Mouse (Mus musculus) midbrain, postnatal 0 days (tissue): ENCODE data around the gene Hnrnpll. TPM values are rescaled to one million over a fixed set of nuclear protein-coding genes. Genes with fewer than 3 reads are reported as not detected.

ENCODE experiments used
- ATAC-seq: fragments of 200-750 bp; cut with Nextera tagmentation; 2 replicates; pipeline ENCODE4 v1.8.0; 2017; ENCODE audit warnings: moderate number of reproducible peaks, mild to moderate bottlenecking, moderate TSS enrichment, moderate library complexity; ENCODE audit not compliant: low FRiP score
- DNase-seq: peaks from one replicate; pipeline ENCODE4 v3.0.0-alpha.2; 2015; ENCODE audit warnings: low spot score
- H3K27ac ChIP-seq: fragments of 300-500 bp; sonication (generic); 2 replicates; pipeline ENCODE4 v1.5.1; 2014; ENCODE audit warnings: low read depth, mild to moderate bottlenecking, low read length, mixed read lengths
- H3K27me3 ChIP-seq: fragments of 300-500 bp; sonication (generic); 2 replicates; pipeline ENCODE4 v1.6.1; 2014; ENCODE audit warnings: low read length, control low read depth, mixed read lengths; ENCODE audit not compliant: insufficient read depth
- H3K36me3 ChIP-seq: fragments of 300-500 bp; sonication (generic); 2 replicates; pipeline ENCODE4 v1.6.1; 2014; ENCODE audit warnings: low read length, control low read depth, mixed read lengths; ENCODE audit not compliant: insufficient read depth
- H3K4me1 ChIP-seq: fragments of 300-500 bp; sonication (generic); 2 replicates; pipeline ENCODE4 v1.6.1; 2014; ENCODE audit warnings: mild to moderate bottlenecking, control low read depth, antibody characterized with exemption, low read length, mixed read lengths; ENCODE audit not compliant: insufficient read depth
- H3K4me2 ChIP-seq: fragments of 300-500 bp; sonication (generic); 2 replicates; pipeline ENCODE4 v1.6.1; 2014; ENCODE audit warnings: low read depth, mild to moderate bottlenecking, low read length, mixed read lengths; ENCODE audit not compliant: poor library complexity, severe bottlenecking
- H3K4me3 ChIP-seq: fragments of 300-500 bp; sonication (generic); 2 replicates; pipeline ENCODE4 v1.5.1; 2014; ENCODE audit warnings: low read depth, mild to moderate bottlenecking, low read length, moderate library complexity
- H3K9ac ChIP-seq: fragments of 300-500 bp; sonication (generic); replicated peaks from 2 replicates; pipeline ENCODE4 v1.6.1; 2014; ENCODE audit warnings: mild to moderate bottlenecking, low read length, moderate library complexity, mixed read lengths; ENCODE audit not compliant: poor library complexity, severe bottlenecking
- H3K9me3 ChIP-seq: fragments of 300-500 bp; sonication (generic); 2 replicates; pipeline ENCODE4 v1.6.1; 2016; ENCODE audit warnings: low read length, control low read depth
- CTCF ChIP-seq: IDR thresholded peaks from 2 replicates; pipeline ENCODE4 v1.5.1; 2016; ENCODE audit warnings: antibody characterized with exemption, mild to moderate bottlenecking
- WGBS: fragments of 180-500 bp; shearing (Covaris S2); extraction: QIAGEN DNeasy Blood & Tissue Kit; methylation state at CpG from one replicate; pipeline ENCODE4 v1.1.7; 2014; 5-methylcytosine and 5-hydroxymethylcytosine counted together
- polyA plus RNA-seq: library from polyadenylated mRNA; unstranded; fragments of >200 nt; fragmentation: Nextera tagmentation; extraction: Ambion mirVana; gene quantifications from 2 replicates; pipeline ENCODE4 v1.2.1, GENCODE M21; 2015
- total RNA-seq: library from RNA; depleted of rRNA; stranded (reverse); fragments of >200 nt; gene quantifications from 2 replicates; pipeline ENCODE4 v1.2.3, GENCODE M21; 2014

Hnrnpll gene
- total and polyA plus RNA-seq, 2 experiments from 2014 or later: 38.5 to 56.1 TPM

DNA sequence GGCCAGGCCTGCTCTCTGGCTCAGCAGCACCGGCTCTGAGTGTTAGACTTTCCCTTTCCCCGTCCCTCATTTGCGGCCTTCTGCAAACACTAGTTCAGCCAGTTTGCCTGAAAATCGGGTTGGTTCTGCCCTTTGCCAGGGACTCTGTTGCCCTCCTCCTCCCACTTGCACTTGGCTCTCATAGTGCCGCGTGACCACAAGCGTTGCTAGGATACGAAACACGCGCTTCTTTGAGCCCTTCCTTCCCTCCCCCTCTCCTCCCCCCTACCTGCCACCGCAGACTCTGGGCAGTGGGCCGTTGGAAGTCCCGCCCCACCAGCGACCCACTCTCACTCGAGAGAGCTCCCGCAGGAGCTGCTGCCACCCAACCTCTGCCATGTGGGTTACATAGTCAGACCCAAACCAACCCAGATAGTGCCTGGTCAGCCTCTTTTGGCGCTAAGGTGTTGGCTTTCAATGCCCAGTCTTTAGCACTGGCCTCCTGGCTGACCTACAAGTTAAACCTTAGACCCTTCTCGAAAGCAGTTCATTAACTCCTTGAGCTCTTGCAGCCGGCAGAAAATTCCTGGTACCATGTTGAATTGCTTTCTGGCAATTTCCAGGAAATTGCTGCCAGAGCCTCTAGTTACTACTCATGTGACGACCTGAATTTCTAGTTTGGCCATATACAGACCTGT, 34.0 kb upstream of the Hnrnpll start:
- H3K36me3 ChIP-seq: no peaks in the 10 kb centered on the region
- H3K27me3 ChIP-seq: no peaks in the 10 kb centered on the region
- WGBS: 12% methylated on average over 20 of the region's 20 CpGs
- H3K4me1 ChIP-seq: peaks cover 4% of the 10 kb centered on the region; the same call in 1 of the 2 replicates
- DNase-seq (peak; percentile 86), ATAC-seq (peak; percentile 84)
- H3K4me2 ChIP-seq: peak overlapping the region; percentile 48
- peak overlapping the region; percentile 2; the same call in 1 of the 2 replicates for H3K4me3 ChIP-seq
- no peaks in the 10 kb centered on the region for H3K9me3 ChIP-seq
- no peak overlapping the region for H3K27ac ChIP-seq
- H3K9ac ChIP-seq: no peak overlapping the region
- no peak for TF ChIP-seq CTCF

DNA sequence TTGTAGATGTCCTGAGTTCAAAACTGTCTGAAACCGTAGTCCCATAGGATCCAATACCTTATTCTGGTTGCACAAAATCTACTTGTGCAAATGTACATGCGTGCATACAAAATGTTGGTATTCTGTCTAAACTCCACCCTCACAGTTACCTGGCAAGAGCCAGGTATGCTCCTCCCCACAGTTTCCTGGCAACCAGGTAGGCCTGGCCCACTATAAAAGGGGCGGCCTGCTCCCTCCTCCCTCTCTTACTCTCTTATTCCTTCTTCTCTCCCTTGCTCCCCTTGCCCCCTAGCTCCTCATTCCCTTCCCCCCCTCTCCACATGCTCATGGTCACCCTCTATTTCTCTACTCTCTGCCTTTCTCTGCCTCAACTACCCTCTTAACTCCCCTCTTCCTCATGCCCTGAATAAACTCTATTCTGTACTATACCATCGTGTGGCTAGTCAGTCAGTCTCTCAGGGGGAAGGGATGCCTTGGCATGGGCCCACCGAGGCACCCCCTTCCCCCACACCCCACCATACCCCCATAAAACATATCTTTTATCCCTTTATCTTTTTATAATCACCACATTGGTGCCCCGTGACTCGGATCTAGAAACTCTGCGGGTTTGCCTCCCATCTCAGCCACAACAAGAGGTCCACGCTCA, 33.2 kb upstream of the Hnrnpll start:
- H3K4me3 ChIP-seq: no peak overlapping the region

DNA sequence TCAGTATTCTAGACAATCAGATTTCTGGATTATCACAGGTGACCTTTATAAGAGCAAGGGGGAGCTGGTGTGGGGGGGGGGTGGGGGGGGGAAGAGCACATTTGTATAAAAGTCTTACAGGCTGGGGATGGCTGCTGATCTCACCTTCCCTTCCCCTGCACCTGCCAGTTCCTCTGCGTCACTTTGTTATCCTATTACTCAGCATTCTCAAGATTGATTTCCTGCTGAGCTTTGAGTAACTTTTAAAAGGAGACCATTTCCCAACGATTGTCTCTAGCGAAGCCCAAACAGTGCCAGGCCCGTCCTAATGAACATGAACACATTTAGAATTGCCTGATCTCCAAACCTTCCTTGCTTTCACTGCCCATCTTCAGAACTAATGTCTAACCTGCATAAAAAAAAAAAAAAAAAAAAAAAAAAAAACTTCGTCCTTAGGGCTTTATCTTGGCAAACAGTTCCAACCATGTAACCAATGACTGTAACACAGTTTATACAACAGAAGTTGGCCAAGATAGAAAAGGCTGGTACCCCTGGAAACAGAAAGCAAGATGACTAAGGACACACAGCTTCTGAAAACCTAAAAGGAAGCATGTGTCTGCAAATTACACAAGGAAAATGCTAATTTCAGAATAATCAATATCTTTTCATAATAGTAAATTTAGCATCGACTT, 29.9 kb upstream of the Hnrnpll start:
- Histone ChIP-seq H3K27me3 (no peaks in the 10 kb centered on the region), H3K9me3 (no peaks in the 10 kb centered on the region), H3K27ac (no peak overlapping the region), H3K4me2 (no peak overlapping the region), H3K4me3 (no peak overlapping the region), H3K36me3 (no peaks in the 10 kb centered on the region), H3K4me1 (peaks cover 4% of the 10 kb centered on the region; the same call in 1 of the 2 replicates), H3K9ac (no peak overlapping the region)
- TF ChIP-seq CTCF: no peak
- no peak for DNase-seq
- ATAC-seq: no peak
- 55% methylated on average over 6 of the region's 6 CpGs for WGBS

More for the DNA sequence above, 33.2 kb upstream of the Hnrnpll start:
- Histone ChIP-seq H3K27me3 (no peaks in the 10 kb centered on the region), H3K9me3 (no peaks in the 10 kb centered on the region), H3K9ac (no peak overlapping the region), H3K4me1 (peaks cover 4% of the 10 kb centered on the region; the same call in 1 of the 2 replicates), H3K27ac (no peak overlapping the region), H3K36me3 (no peaks in the 10 kb centered on the region), H3K4me2 (no peak overlapping the region; the same call in 1 of the 2 replicates)
- ATAC-seq (no peak), DNase-seq (no peak)
- 78% methylated on average over 9 of the region's 9 CpGs for WGBS
- no peak for TF ChIP-seq CTCF

GRCm38 (mm10) chr17:80090551-80090950, 28.4 kb upstream of the Hnrnpll start:
- Histone ChIP-seq H3K9me3 (no peaks in the 10 kb centered on the region), H3K4me3 (no peak overlapping the region), H3K27me3 (no peaks in the 10 kb centered on the region), H3K36me3 (no peaks in the 10 kb centered on the region), H3K9ac (no peak overlapping the region), H3K4me1 (no peaks in the 10 kb centered on the region; the same call in 1 of the 2 replicates), H3K4me2 (no peak overlapping the region), H3K27ac (no peak overlapping the region)
- no peak for TF ChIP-seq CTCF
- DNase-seq: no peak
- no peak for ATAC-seq
- 76% methylated on average over 4 of the region's 4 CpGs for WGBS

DNA sequence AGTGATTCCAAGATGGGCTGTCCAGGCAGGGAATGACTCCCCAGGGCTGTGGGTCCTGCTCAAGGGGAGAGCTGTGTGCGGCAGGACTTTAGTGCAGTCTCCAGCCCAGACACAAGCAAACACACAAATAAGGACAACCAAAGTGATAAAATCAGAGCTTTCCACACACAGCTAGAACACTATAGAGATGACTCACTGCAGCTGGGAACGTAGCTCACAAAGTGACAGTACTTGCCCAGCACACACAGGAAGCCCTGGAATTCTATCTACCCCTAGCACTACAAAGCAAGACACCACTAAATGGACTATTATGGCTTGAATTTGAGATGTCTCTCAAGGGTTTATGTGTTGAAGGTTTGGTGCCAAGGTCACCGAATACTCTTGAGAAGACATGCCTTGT, 26.0 kb upstream of the Hnrnpll start:
- 90% methylated on average over 3 of the region's 3 CpGs for WGBS
- ATAC-seq: no peak
- H3K4me1 ChIP-seq: no peaks in the 10 kb centered on the region

DNA sequence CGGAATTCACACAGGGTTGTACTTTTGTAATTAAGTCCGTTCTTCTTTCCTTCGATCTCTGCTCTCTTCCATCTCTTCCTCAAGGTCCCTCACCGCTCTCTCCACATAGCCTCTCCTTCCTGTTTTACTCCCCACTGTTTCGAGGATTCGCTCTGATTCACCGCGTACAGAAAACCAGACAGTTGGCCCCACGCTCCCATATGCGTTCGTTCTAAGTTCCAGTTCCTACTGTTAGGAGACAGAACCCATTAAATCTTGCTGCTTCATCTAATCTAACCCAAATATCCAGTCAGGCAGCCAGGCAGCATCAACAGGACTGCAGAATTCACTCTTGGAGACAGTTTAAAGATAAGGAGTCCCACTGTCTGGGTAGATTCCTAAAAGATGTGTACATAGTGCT, 24.5 kb upstream of the Hnrnpll start:
- DNase-seq (no peak), ATAC-seq (no peak)
- Histone ChIP-seq H3K27me3 (no peaks in the 10 kb centered on the region), H3K9ac (no peak overlapping the region), H3K4me3 (no peak overlapping the region), H3K4me2 (no peak overlapping the region), H3K9me3 (no peaks in the 10 kb centered on the region), H3K36me3 (no peaks in the 10 kb centered on the region), H3K27ac (no peak overlapping the region), H3K4me1 (no peaks in the 10 kb centered on the region)
- TF ChIP-seq CTCF: no peak
- WGBS: 88% methylated on average over 11 of the region's 11 CpGs

More for the DNA sequence above, 26.0 kb upstream of the Hnrnpll start:
- Histone ChIP-seq H3K4me3 (no peak overlapping the region), H3K9ac (no peak overlapping the region), H3K9me3 (no peaks in the 10 kb centered on the region), H3K36me3 (no peaks in the 10 kb centered on the region), H3K27ac (no peak overlapping the region), H3K4me2 (no peak overlapping the region), H3K27me3 (no peaks in the 10 kb centered on the region)
- no peak for DNase-seq
- no peak for TF ChIP-seq CTCF
